Mouse (Mus musculus) brain, embryonic 14.5 days (tissue): ENCODE data around the gene Gm29609.
A peak's percentile ranks its signal among the peaks of the same experiment; 100 is the strongest.

Experiments
- CTCF ChIP-seq: fragments of 200-500 bp; IDR thresholded peaks from 2 replicates; pipeline ENCODE4 v1.5.1; 2012; ENCODE audit warnings: inconsistent platforms, mild to moderate bottlenecking, moderate library complexity, borderline replicate concordance; ENCODE audit not compliant: insufficient read depth, insufficient read length; ENCODE audit errors: extremely low read depth
- POLR2A ChIP-seq: fragments of 200-500 bp; IDR thresholded peaks from 2 replicates; pipeline ENCODE4 v1.6.1; 2012; ENCODE audit warnings: mild to moderate bottlenecking, inconsistent platforms, borderline replicate concordance; ENCODE audit not compliant: poor library complexity, insufficient read depth, insufficient read length, severe bottlenecking; ENCODE audit errors: extremely low read depth

DNA sequence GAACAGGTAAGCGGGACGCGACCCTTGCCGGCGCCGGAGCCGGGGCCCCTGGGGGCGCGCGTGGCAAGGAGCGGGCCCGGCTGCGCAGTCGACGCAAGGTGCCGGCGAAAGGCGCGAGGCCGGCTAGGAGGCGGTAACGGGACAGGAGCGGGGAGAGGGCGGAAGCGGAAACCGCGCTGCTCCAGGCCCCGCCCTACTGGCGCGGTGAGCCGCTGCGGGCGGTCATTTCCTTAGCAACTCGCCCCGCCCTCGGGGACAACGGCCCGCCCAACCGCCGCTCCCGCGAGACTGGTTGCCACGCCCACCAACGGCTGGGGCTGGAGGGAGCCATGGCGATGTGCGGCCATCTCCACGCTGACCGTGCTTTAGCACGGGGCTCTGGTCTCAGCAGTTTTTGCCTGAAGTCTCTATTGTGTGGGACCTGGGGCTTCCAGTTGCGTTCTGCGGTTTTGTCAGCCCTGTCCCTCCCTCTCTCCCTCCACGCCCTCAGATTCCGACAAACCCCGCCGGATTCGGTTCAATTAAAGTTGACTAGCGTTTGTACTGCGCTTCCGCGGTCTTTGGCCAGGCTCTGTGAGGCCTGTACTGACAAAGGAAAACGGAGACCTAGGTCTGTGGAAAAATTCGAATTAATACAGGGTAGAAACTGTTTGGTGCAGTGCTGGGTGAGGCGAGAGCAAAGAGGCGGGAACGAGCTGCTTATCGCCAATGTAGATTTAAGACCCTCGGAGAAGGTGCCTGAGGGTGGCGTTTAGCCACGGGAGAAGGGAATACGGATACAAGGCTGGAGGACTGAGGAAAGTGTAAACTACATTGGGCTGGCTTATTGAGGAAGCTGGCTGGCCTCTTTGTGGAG is 41.0 kb upstream of the Gm29609 start, which contains the start of gene Ppm1g:
- TF ChIP-seq CTCF (no peak), POLR2A (peak; percentile 96)
